Mouse (Mus musculus): ENCODE data around the gene Syngr2. TPM values are rescaled to one million over a fixed set of nuclear protein-coding genes. Genes with fewer than 3 reads are reported as not detected.

Syngr2 gene
- polyA plus RNA-seq, 1 experiment from 2014 or later = 93.2 TPM

GRCm38 (mm10) chr11:117770407-117770806 lies 39.1 kb upstream of the Syngr2 start:
- no peak overlapping the region for H3K4me2 ChIP-seq (replicated peaks; ENCODE audit: low read depth, low read length)
- no peak overlapping the region for H3K9ac ChIP-seq (replicated peaks; ENCODE audit: low read length)
- peaks cover 37% of the 10 kb centered on the region for H3K36me3 ChIP-seq (ENCODE audit: insufficient read depth, low read length)
- no peaks in the 10 kb centered on the region for H3K4me1 ChIP-seq (ENCODE audit: insufficient read depth, low read length)
- H3K27me3 ChIP-seq (ENCODE audit: insufficient read depth, low read length) = no peaks in the 10 kb centered on the region
- no peaks in the 10 kb centered on the region for H3K9me3 ChIP-seq (ENCODE audit: low read length)
- 69% methylated on average over 10 of the region's 10 CpGs for WGBS
- H3K4me3 ChIP-seq (ENCODE audit: low read length) = no peak overlapping the region
- ATAC-seq (ENCODE audit: low FRiP score, low TSS enrichment) = no peak
- no peak overlapping the region for H3K27ac ChIP-seq (ENCODE audit: low read length)

GRCm38 (mm10) chr11:117772352-117772751 lies 37.1 kb upstream of the Syngr2 start:
- Histone ChIP-seq H3K27me3 (ENCODE audit: insufficient read depth, low read length) (no peaks in the 10 kb centered on the region), H3K36me3 (ENCODE audit: insufficient read depth, low read length) (peaks cover 31% of the 10 kb centered on the region), H3K4me1 (ENCODE audit: insufficient read depth, low read length) (no peaks in the 10 kb centered on the region), H3K9me3 (ENCODE audit: low read length) (no peaks in the 10 kb centered on the region), H3K27ac (ENCODE audit: low read length) (no peak overlapping the region), H3K4me2 (replicated peaks; ENCODE audit: low read depth, low read length) (no peak overlapping the region), H3K9ac (replicated peaks; ENCODE audit: low read length) (no peak overlapping the region), H3K4me3 (ENCODE audit: low read length) (no peak overlapping the region)
- no peak for ATAC-seq (ENCODE audit: low FRiP score, low TSS enrichment)
- WGBS = 95% methylated on average over 7 of the region's 7 CpGs

- Histone ChIP-seq H3K9me3 (ENCODE audit: low read length) (no peaks in the 10 kb centered on the region), H3K27ac (ENCODE audit: low read length) (no peak overlapping the region), H3K27me3 (ENCODE audit: insufficient read depth, low read length) (no peaks in the 10 kb centered on the region), H3K36me3 (ENCODE audit: insufficient read depth, low read length) (peaks cover 26% of the 10 kb centered on the region), H3K9ac (replicated peaks; ENCODE audit: low read length) (no peak overlapping the region), H3K4me2 (replicated peaks; ENCODE audit: low read depth, low read length) (no peak overlapping the region), H3K4me1 (ENCODE audit: insufficient read depth, low read length) (peaks cover 15% of the 10 kb centered on the region), H3K4me3 (ENCODE audit: low read length) (no peak overlapping the region)
- 90% methylated on average over 10 of the region's 10 CpGs for WGBS
- no peak for ATAC-seq (ENCODE audit: low FRiP score, low TSS enrichment)
These were observed 34.5 kb upstream of the Syngr2 start for GRCm38 (mm10) chr11:117774925-117775324.

GRCm38 (mm10) chr11:117775540-117775939 lies 33.9 kb upstream of the Syngr2 start:
- Histone ChIP-seq H3K4me1 (ENCODE audit: insufficient read depth, low read length) (peaks cover 21% of the 10 kb centered on the region), H3K9me3 (ENCODE audit: low read length) (no peaks in the 10 kb centered on the region), H3K27me3 (ENCODE audit: insufficient read depth, low read length) (no peaks in the 10 kb centered on the region), H3K27ac (ENCODE audit: low read length) (no peak overlapping the region), H3K4me2 (replicated peaks; ENCODE audit: low read depth, low read length) (no peak overlapping the region), H3K4me3 (ENCODE audit: low read length) (no peak overlapping the region), H3K9ac (replicated peaks; ENCODE audit: low read length) (no peak overlapping the region), H3K36me3 (ENCODE audit: insufficient read depth, low read length) (peaks cover 25% of the 10 kb centered on the region)
- ATAC-seq (ENCODE audit: low FRiP score, low TSS enrichment) = no peak
- WGBS = 90% methylated on average over 13 of the region's 13 CpGs

- H3K27me3 ChIP-seq (ENCODE audit: insufficient read depth, low read length) = no peaks in the 10 kb centered on the region
- H3K4me2 ChIP-seq (replicated peaks; ENCODE audit: low read depth, low read length) = no peak overlapping the region
- no peak overlapping the region for H3K27ac ChIP-seq (ENCODE audit: low read length)
- H3K9ac ChIP-seq (replicated peaks; ENCODE audit: low read length) = no peak overlapping the region
- peaks cover 26% of the 10 kb centered on the region for H3K4me1 ChIP-seq (ENCODE audit: insufficient read depth, low read length)
- H3K36me3 ChIP-seq (ENCODE audit: insufficient read depth, low read length) = peaks cover 25% of the 10 kb centered on the region
- ATAC-seq (ENCODE audit: low FRiP score, low TSS enrichment) = no peak
- WGBS = 83% methylated on average over 14 of the region's 14 CpGs
- no peaks in the 10 kb centered on the region for H3K9me3 ChIP-seq (ENCODE audit: low read length)
- no peak overlapping the region for H3K4me3 ChIP-seq (ENCODE audit: low read length)
These were observed 33.2 kb upstream of the Syngr2 start for GRCm38 (mm10) chr11:117776085-117776792.

- Histone ChIP-seq H3K27ac (ENCODE audit: low read length) (no peak overlapping the region), H3K4me3 (ENCODE audit: low read length) (no peak overlapping the region)
These were observed 32.4 kb upstream of the Syngr2 start for GRCm38 (mm10) chr11:117777111-117777510.

GRCm38 (mm10) chr11:117778031-117778430 lies 31.4 kb upstream of the Syngr2 start:
- Histone ChIP-seq H3K4me3 (ENCODE audit: low read length) (no peak overlapping the region), H3K4me2 (replicated peaks; ENCODE audit: low read depth, low read length) (no peak overlapping the region), H3K27ac (ENCODE audit: low read length) (no peak overlapping the region), H3K4me1 (ENCODE audit: insufficient read depth, low read length) (peaks cover 40% of the 10 kb centered on the region), H3K9me3 (ENCODE audit: low read length) (no peaks in the 10 kb centered on the region), H3K27me3 (ENCODE audit: insufficient read depth, low read length) (no peaks in the 10 kb centered on the region), H3K9ac (replicated peaks; ENCODE audit: low read length) (no peak overlapping the region), H3K36me3 (ENCODE audit: insufficient read depth, low read length) (peaks cover 17% of the 10 kb centered on the region)
- 95% methylated on average over 11 of the region's 11 CpGs for WGBS
- ATAC-seq (ENCODE audit: low FRiP score, low TSS enrichment) = no peak

More at GRCm38 (mm10) chr11:117777111-117777510, 32.4 kb upstream of the Syngr2 start:
- Histone ChIP-seq H3K36me3 (ENCODE audit: insufficient read depth, low read length) (peaks cover 25% of the 10 kb centered on the region), H3K9me3 (ENCODE audit: low read length) (no peaks in the 10 kb centered on the region), H3K4me2 (replicated peaks; ENCODE audit: low read depth, low read length) (no peak overlapping the region), H3K4me1 (ENCODE audit: insufficient read depth, low read length) (peaks cover 35% of the 10 kb centered on the region), H3K27me3 (ENCODE audit: insufficient read depth, low read length) (no peaks in the 10 kb centered on the region), H3K9ac (replicated peaks; ENCODE audit: low read length) (no peak overlapping the region)
- 85% methylated on average over 5 of the region's 5 CpGs for WGBS
- ATAC-seq (ENCODE audit: low FRiP score, low TSS enrichment) = no peak

GRCm38 (mm10) chr11:117778851-117779433 lies 30.5 kb upstream of the Syngr2 start:
- ATAC-seq (ENCODE audit: low FRiP score, low TSS enrichment) = peak; percentile 9; the same call in 1 of the 2 replicates
- H3K9ac ChIP-seq (replicated peaks; ENCODE audit: low read length) = peak overlapping the region; percentile 85
- WGBS = 23% methylated on average over 12 of the region's 12 CpGs
- H3K27me3 ChIP-seq (ENCODE audit: insufficient read depth, low read length) = no peaks in the 10 kb centered on the region
- peak overlapping the region; percentile 89 for H3K27ac ChIP-seq (ENCODE audit: low read length)
- peaks cover 46% of the 10 kb centered on the region for H3K4me1 ChIP-seq (ENCODE audit: insufficient read depth, low read length)
- H3K36me3 ChIP-seq (ENCODE audit: insufficient read depth, low read length) = peaks cover 12% of the 10 kb centered on the region
- no peaks in the 10 kb centered on the region for H3K9me3 ChIP-seq (ENCODE audit: low read length)
- peak overlapping the region; percentile 65 for H3K4me3 ChIP-seq (ENCODE audit: low read length)
- H3K4me2 ChIP-seq (replicated peaks; ENCODE audit: low read depth, low read length) = peak overlapping the region; percentile 97

GRCm38 (mm10) chr11:117779434-117780198 lies 29.9 kb upstream of the Syngr2 start:
- Histone ChIP-seq H3K9me3 (ENCODE audit: low read length) (no peaks in the 10 kb centered on the region), H3K9ac (replicated peaks; ENCODE audit: low read length) (peak overlapping the region; percentile 85), H3K4me2 (replicated peaks; ENCODE audit: low read depth, low read length) (peak overlapping the region; percentile 97), H3K4me1 (ENCODE audit: insufficient read depth, low read length) (peaks cover 46% of the 10 kb centered on the region), H3K36me3 (ENCODE audit: insufficient read depth, low read length) (peaks cover 10% of the 10 kb centered on the region), H3K27ac (ENCODE audit: low read length) (peak overlapping the region; percentile 89), H3K27me3 (ENCODE audit: insufficient read depth, low read length) (no peaks in the 10 kb centered on the region), H3K4me3 (ENCODE audit: low read length) (peak overlapping the region; percentile 65)
- peak; percentile 43 for ATAC-seq (ENCODE audit: low FRiP score, low TSS enrichment)
- WGBS = under 1% methylated on average over 38 of the region's 38 CpGs

Measured in kidney, embryonic 16.5 days (tissue).